Mouse (Mus musculus): ENCODE measurements around the gene Thra. TPM values are rescaled to one million over a fixed set of nuclear protein-coding genes. Genes with fewer than 3 reads are reported as not detected.
A peak's percentile ranks its signal among the peaks of the same experiment; 100 is the strongest.

Gene Thra
- polyA plus RNA-seq, 1 experiment from 2014 or later, result 177 TPM

- no peak overlapping the region for H3K4me3 ChIP-seq (replicated peaks; ENCODE audit: low read length)
- 86% methylated on average over 1 of the region's 1 CpGs for WGBS
- no peak overlapping the region for H3K4me2 ChIP-seq (ENCODE audit: low read length)
- no peak for ATAC-seq
- H3K9me3 ChIP-seq (ENCODE audit: control insufficient read depth, low read length), result no peaks in the 10 kb centered on the region
- H3K4me1 ChIP-seq (replicated peaks; ENCODE audit: control insufficient read depth, insufficient read depth, low read length), result peaks cover 52% of the 10 kb centered on the region
- H3K36me3 ChIP-seq (ENCODE audit: control insufficient read depth, insufficient read depth), result no peaks in the 10 kb centered on the region
- no peaks in the 10 kb centered on the region for H3K27me3 ChIP-seq (replicated peaks; ENCODE audit: control insufficient read depth, insufficient read depth, low read length)
- H3K27ac ChIP-seq (ENCODE audit: low read length), result no peak overlapping the region
- H3K9ac ChIP-seq (replicated peaks; ENCODE audit: low read depth, low read length), result no peak overlapping the region
Measured at GRCm38 (mm10) chr11:98787691-98788090, 47.3 kb downstream of the Thra start.

GRCm38 (mm10) chr11:98788139-98788538, 47.7 kb downstream of the Thra start:
- Histone ChIP-seq H3K36me3 (ENCODE audit: control insufficient read depth, insufficient read depth) (no peaks in the 10 kb centered on the region), H3K9me3 (ENCODE audit: control insufficient read depth, low read length) (no peaks in the 10 kb centered on the region), H3K4me2 (ENCODE audit: low read length) (peak overlapping the region; percentile 96; the same call in 1 of the 2 replicates), H3K9ac (replicated peaks; ENCODE audit: low read depth, low read length) (no peak overlapping the region), H3K4me1 (replicated peaks; ENCODE audit: control insufficient read depth, insufficient read depth, low read length) (peaks cover 50% of the 10 kb centered on the region), H3K27ac (ENCODE audit: low read length) (peak overlapping the region; percentile 54), H3K27me3 (replicated peaks; ENCODE audit: control insufficient read depth, insufficient read depth, low read length) (no peaks in the 10 kb centered on the region), H3K4me3 (replicated peaks; ENCODE audit: low read length) (no peak overlapping the region)
- WGBS, result 91% methylated on average over 5 of the region's 5 CpGs
- ATAC-seq, result no peak

GRCm38 (mm10) chr11:98788550-98789218, 48.2 kb downstream of the Thra start:
- H3K9me3 ChIP-seq (ENCODE audit: control insufficient read depth, low read length), result no peaks in the 10 kb centered on the region
- peak overlapping the region; percentile 54 for H3K27ac ChIP-seq (ENCODE audit: low read length)
- H3K27me3 ChIP-seq (replicated peaks; ENCODE audit: control insufficient read depth, insufficient read depth, low read length), result no peaks in the 10 kb centered on the region
- peak overlapping the region; percentile 50 for H3K9ac ChIP-seq (replicated peaks; ENCODE audit: low read depth, low read length)
- peak overlapping the region; percentile 51 for H3K4me3 ChIP-seq (replicated peaks; ENCODE audit: low read length)
- H3K4me2 ChIP-seq (ENCODE audit: low read length), result peak overlapping the region; percentile 96
- no peaks in the 10 kb centered on the region for H3K36me3 ChIP-seq (ENCODE audit: control insufficient read depth, insufficient read depth)
- peak; percentile 84 for ATAC-seq
- peaks cover 50% of the 10 kb centered on the region for H3K4me1 ChIP-seq (replicated peaks; ENCODE audit: control insufficient read depth, insufficient read depth, low read length)
- WGBS, result 10% methylated on average over 18 of the region's 18 CpGs

- H3K9ac ChIP-seq (replicated peaks; ENCODE audit: low read depth, low read length), result peak overlapping the region; percentile 50
- no peaks in the 10 kb centered on the region for H3K27me3 ChIP-seq (replicated peaks; ENCODE audit: control insufficient read depth, insufficient read depth, low read length)
- ATAC-seq, result peak; percentile 18; the same call in 1 of the 2 replicates
- H3K4me3 ChIP-seq (replicated peaks; ENCODE audit: low read length), result peak overlapping the region; percentile 51
- H3K4me2 ChIP-seq (ENCODE audit: low read length), result peak overlapping the region; percentile 96
- WGBS, result under 1% methylated on average over 25 of the region's 25 CpGs
- no peaks in the 10 kb centered on the region for H3K9me3 ChIP-seq (ENCODE audit: control insufficient read depth, low read length)
- H3K27ac ChIP-seq (ENCODE audit: low read length), result peak overlapping the region; percentile 35; the same call in 1 of the 2 replicates
- H3K4me1 ChIP-seq (replicated peaks; ENCODE audit: control insufficient read depth, insufficient read depth, low read length), result peaks cover 51% of the 10 kb centered on the region
- H3K36me3 ChIP-seq (ENCODE audit: control insufficient read depth, insufficient read depth), result no peaks in the 10 kb centered on the region
Measured at GRCm38 (mm10) chr11:98789219-98789807, 48.9 kb downstream of the Thra start.

GRCm38 (mm10) chr11:98789824-98790223, 49.4 kb downstream of the Thra start:
- Histone ChIP-seq H3K9me3 (ENCODE audit: control insufficient read depth, low read length) (no peaks in the 10 kb centered on the region), H3K27me3 (replicated peaks; ENCODE audit: control insufficient read depth, insufficient read depth, low read length) (no peaks in the 10 kb centered on the region), H3K36me3 (ENCODE audit: control insufficient read depth, insufficient read depth) (no peaks in the 10 kb centered on the region), H3K4me2 (ENCODE audit: low read length) (peak overlapping the region; percentile 96), H3K4me3 (replicated peaks; ENCODE audit: low read length) (peak overlapping the region; percentile 51), H3K4me1 (replicated peaks; ENCODE audit: control insufficient read depth, insufficient read depth, low read length) (peaks cover 51% of the 10 kb centered on the region), H3K27ac (ENCODE audit: low read length) (no peak overlapping the region), H3K9ac (replicated peaks; ENCODE audit: low read depth, low read length) (no peak overlapping the region; the same call in 1 of the 2 replicates)
- 33% methylated on average over 5 of the region's 5 CpGs for WGBS
- no peak for ATAC-seq

GRCm38 (mm10) chr11:98790631-98791205, 50.3 kb downstream of the Thra start:
- peaks cover 46% of the 10 kb centered on the region for H3K4me1 ChIP-seq (replicated peaks; ENCODE audit: control insufficient read depth, insufficient read depth, low read length)
- H3K4me3 ChIP-seq (replicated peaks; ENCODE audit: low read length), result no peak overlapping the region
- no peaks in the 10 kb centered on the region for H3K27me3 ChIP-seq (replicated peaks; ENCODE audit: control insufficient read depth, insufficient read depth, low read length)
- no peaks in the 10 kb centered on the region for H3K36me3 ChIP-seq (ENCODE audit: control insufficient read depth, insufficient read depth)
- no peak overlapping the region for H3K4me2 ChIP-seq (ENCODE audit: low read length)
- H3K27ac ChIP-seq (ENCODE audit: low read length), result no peak overlapping the region
- ATAC-seq, result no peak
- no peak overlapping the region for H3K9ac ChIP-seq (replicated peaks; ENCODE audit: low read depth, low read length)
- no peaks in the 10 kb centered on the region for H3K9me3 ChIP-seq (ENCODE audit: control insufficient read depth, low read length)
- 81% methylated on average over 5 of the region's 5 CpGs for WGBS

- H3K4me3 ChIP-seq (replicated peaks; ENCODE audit: low read length), result no peak overlapping the region
- peaks cover 39% of the 10 kb centered on the region for H3K4me1 ChIP-seq (replicated peaks; ENCODE audit: control insufficient read depth, insufficient read depth, low read length)
- no peaks in the 10 kb centered on the region for H3K9me3 ChIP-seq (ENCODE audit: control insufficient read depth, low read length)
- H3K27me3 ChIP-seq (replicated peaks; ENCODE audit: control insufficient read depth, insufficient read depth, low read length), result no peaks in the 10 kb centered on the region
- H3K9ac ChIP-seq (replicated peaks; ENCODE audit: low read depth, low read length), result no peak overlapping the region
- WGBS, result 81% methylated on average over 1 of the region's 1 CpGs
- no peak overlapping the region for H3K27ac ChIP-seq (ENCODE audit: low read length)
- H3K36me3 ChIP-seq (ENCODE audit: control insufficient read depth, insufficient read depth), result no peaks in the 10 kb centered on the region
- no peak for ATAC-seq
- H3K4me2 ChIP-seq (ENCODE audit: low read length), result no peak overlapping the region
Measured at GRCm38 (mm10) chr11:98791448-98791847, 51.0 kb downstream of the Thra start.

- ATAC-seq, result no peak
- Histone ChIP-seq H3K4me3 (replicated peaks; ENCODE audit: low read length) (no peak overlapping the region), H3K9ac (replicated peaks; ENCODE audit: low read depth, low read length) (no peak overlapping the region), H3K27me3 (replicated peaks; ENCODE audit: control insufficient read depth, insufficient read depth, low read length) (no peaks in the 10 kb centered on the region), H3K4me1 (replicated peaks; ENCODE audit: control insufficient read depth, insufficient read depth, low read length) (peaks cover 33% of the 10 kb centered on the region), H3K27ac (ENCODE audit: low read length) (no peak overlapping the region), H3K36me3 (ENCODE audit: control insufficient read depth, insufficient read depth) (no peaks in the 10 kb centered on the region), H3K4me2 (ENCODE audit: low read length) (no peak overlapping the region), H3K9me3 (ENCODE audit: control insufficient read depth, low read length) (no peaks in the 10 kb centered on the region)
- 10% methylated on average over 4 of the region's 4 CpGs for WGBS
Measured at GRCm38 (mm10) chr11:98792081-98792480, 51.6 kb downstream of the Thra start.

- no peaks in the 10 kb centered on the region for H3K27me3 ChIP-seq (replicated peaks; ENCODE audit: control insufficient read depth, insufficient read depth, low read length)
- peaks cover 3% of the 10 kb centered on the region; the same call in 1 of the 2 replicates for H3K36me3 ChIP-seq (ENCODE audit: control insufficient read depth, insufficient read depth)
- peaks cover 34% of the 10 kb centered on the region for H3K4me1 ChIP-seq (replicated peaks; ENCODE audit: control insufficient read depth, insufficient read depth, low read length)
- peak overlapping the region; percentile 99 for H3K9ac ChIP-seq (replicated peaks; ENCODE audit: low read depth, low read length)
- H3K4me2 ChIP-seq (ENCODE audit: low read length), result peak overlapping the region; percentile 66
- peak overlapping the region; percentile 94 for H3K4me3 ChIP-seq (replicated peaks; ENCODE audit: low read length)
- peak; percentile 63 for ATAC-seq
- peak overlapping the region; percentile 100 for H3K27ac ChIP-seq (ENCODE audit: low read length)
- no peaks in the 10 kb centered on the region for H3K9me3 ChIP-seq (ENCODE audit: control insufficient read depth, low read length)
- under 1% methylated on average over 28 of the region's 30 CpGs for WGBS
Measured at GRCm38 (mm10) chr11:98794469-98795014, 54.1 kb downstream of the Thra start.
